Mouse (Mus musculus) kidney, adult 2 months (tissue): ENCODE measurements around the gene Ccdc74a.

Source experiments
- CTCF ChIP-seq: fragments of 200-500 bp; conservative IDR thresholded peaks from 2 replicates; pipeline ENCODE4 v1.5.1; 2011; ENCODE audit warnings: low read depth, mild to moderate bottlenecking, control low read depth, low read length, moderate library complexity, mixed read lengths; ENCODE audit not compliant: insufficient read depth, insufficient read length
- POLR2A ChIP-seq: fragments of 200-500 bp; IDR thresholded peaks from one replicate; pipeline ENCODE4 v1.6.1; 2011; ENCODE audit warnings: low read depth, low read length, control low read depth

DNA sequence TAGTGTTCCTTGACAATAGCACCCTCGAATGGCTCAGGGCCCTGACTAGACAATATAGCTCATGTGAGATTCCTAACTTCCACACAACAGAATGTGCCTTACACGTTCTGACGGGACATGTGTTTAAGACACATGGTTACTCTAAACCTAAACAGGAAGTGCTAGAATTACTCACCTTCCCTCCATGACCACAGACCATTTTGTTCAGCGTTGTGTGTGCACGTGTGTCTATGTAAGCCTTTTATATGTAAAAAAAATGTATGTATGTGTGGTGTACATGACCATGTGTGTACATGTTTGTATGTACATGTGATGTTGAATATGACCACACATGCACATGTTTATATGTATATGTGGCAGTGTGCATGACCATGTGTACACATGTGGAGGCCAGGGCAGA, 30.1 kb upstream of the Ccdc74a start:
- TF ChIP-seq POLR2A (no peak), CTCF (no peak)
